Mouse (Mus musculus) kidney, postnatal 4 days (tissue): ENCODE measurements around the gene Vmn2r40.
"Not testable (repeated sequence)": the region's sequence is repeated elsewhere in the genome, so short reads cannot be mapped to it uniquely, and the experiment has no call there.

Source experiments
- DNase-seq, 2 experiments: peaks; one replicate each; pipeline ENCODE4 v3.0.0; 2021; ENCODE audit warnings: mixed read lengths in 2 of 2

The Vmn2r40 gene

DNA sequence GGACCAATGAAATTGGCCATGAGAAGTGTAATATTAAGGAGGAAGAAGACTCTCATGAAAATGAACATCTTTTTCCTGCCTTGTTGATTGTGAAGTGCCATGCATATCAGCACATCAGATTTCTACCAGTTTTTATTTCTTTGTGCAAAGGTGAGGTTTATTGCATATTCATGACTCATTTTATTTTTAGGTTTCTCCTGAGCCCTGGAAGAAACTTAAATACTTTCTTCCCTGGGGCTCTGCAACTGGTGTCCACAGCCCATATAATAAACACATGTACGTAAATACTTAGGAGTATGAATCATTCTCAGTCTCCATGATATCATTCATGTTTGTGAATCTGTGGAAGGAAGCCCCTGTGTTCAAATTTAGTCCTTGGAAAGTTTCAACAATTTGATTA is at the start of gene Vmn2r40:
Vmn2r40 (minus strand) TSS at position 101 of the 400 bp plus-strand sequence.
- not testable (repeated sequence) for DNase-seq
